Mouse (Mus musculus): ENCODE measurements around the gene Tnrc6b. TPM values are rescaled to one million over a fixed set of nuclear protein-coding genes. Genes with fewer than 3 reads are reported as not detected.

Gene Tnrc6b
- polyA plus RNA-seq, 1 experiment from 2014 or later, result 36.8 TPM

- H3K36me3 ChIP-seq, result peaks cover 7% of the 10 kb centered on the region; the same call in 1 of the 2 replicates
- 89% methylated on average over 4 of the region's 4 CpGs for WGBS
- no peak overlapping the region for H3K4me2 ChIP-seq
- no peaks in the 10 kb centered on the region for H3K9me3 ChIP-seq (replicated peaks)
- H3K27ac ChIP-seq (ENCODE audit: poor library complexity, severe bottlenecking), result no peak overlapping the region
- H3K9ac ChIP-seq, result no peak overlapping the region
- peaks cover 55% of the 10 kb centered on the region for H3K4me1 ChIP-seq (replicated peaks)
- no peak overlapping the region for H3K4me3 ChIP-seq
- no peak for ATAC-seq (ENCODE audit: insufficient number of reproducible peaks, low FRiP score)
- no peaks in the 10 kb centered on the region for H3K27me3 ChIP-seq (replicated peaks)
These were observed 101.7 kb downstream of the Tnrc6b start for GRCm38 (mm10) chr15:80812840-80813239.

GRCm38 (mm10) chr15:80814792-80815191 lies 103.7 kb downstream of the Tnrc6b start:
- Histone ChIP-seq H3K4me1 (replicated peaks) (peaks cover 46% of the 10 kb centered on the region), H3K4me3 (no peak overlapping the region), H3K9me3 (replicated peaks) (no peaks in the 10 kb centered on the region), H3K36me3 (peaks cover 7% of the 10 kb centered on the region; the same call in 1 of the 2 replicates), H3K27ac (ENCODE audit: poor library complexity, severe bottlenecking) (peak overlapping the region; percentile 58), H3K27me3 (replicated peaks) (no peaks in the 10 kb centered on the region), H3K4me2 (peak overlapping the region; percentile 33), H3K9ac (no peak overlapping the region; the same call in 1 of the 2 replicates)
- no peak for ATAC-seq (ENCODE audit: insufficient number of reproducible peaks, low FRiP score)
- 50% methylated on average over 7 of the region's 7 CpGs for WGBS

- WGBS, result 32% methylated on average over 1 of the region's 1 CpGs
- Histone ChIP-seq H3K9ac (no peak overlapping the region), H3K27me3 (replicated peaks) (no peaks in the 10 kb centered on the region), H3K4me2 (no peak overlapping the region), H3K27ac (ENCODE audit: poor library complexity, severe bottlenecking) (no peak overlapping the region), H3K9me3 (replicated peaks) (no peaks in the 10 kb centered on the region), H3K4me3 (no peak overlapping the region), H3K36me3 (0 out of 2 replicates have a peak, but pooled peaks cover 2% of the 10 kb centered on the region), H3K4me1 (replicated peaks) (peaks cover 20% of the 10 kb centered on the region)
- no peak for ATAC-seq (ENCODE audit: insufficient number of reproducible peaks, low FRiP score)
These were observed 111.2 kb downstream of the Tnrc6b start for GRCm38 (mm10) chr15:80822276-80822675.

DNA sequence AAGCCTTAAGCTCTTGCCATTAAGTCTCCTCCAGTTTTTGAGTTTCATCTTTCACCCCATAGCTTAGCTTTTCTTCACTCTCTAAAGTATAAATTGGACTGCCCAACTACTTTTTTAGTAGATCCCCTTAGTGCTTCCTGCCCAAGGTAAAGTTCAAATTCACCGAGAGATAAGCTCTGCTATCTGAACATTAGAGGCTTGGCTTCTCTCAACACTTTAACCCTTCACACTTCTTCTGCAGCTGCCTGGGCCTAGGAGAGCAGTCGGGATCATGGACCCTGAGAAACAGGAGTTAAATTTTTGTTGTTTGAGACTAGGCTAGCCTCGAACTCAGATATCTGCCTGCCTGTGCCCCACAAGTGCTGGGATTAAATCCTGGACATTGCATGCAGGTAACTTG lies 120.1 kb downstream of the Tnrc6b start:
- H3K27ac ChIP-seq (ENCODE audit: poor library complexity, severe bottlenecking), result no peak overlapping the region

GRCm38 (mm10) chr15:80832808-80833207 lies 121.7 kb downstream of the Tnrc6b start:
- peak overlapping the region; percentile 46 for H3K27ac ChIP-seq (ENCODE audit: poor library complexity, severe bottlenecking)
- no peak for ATAC-seq (ENCODE audit: insufficient number of reproducible peaks, low FRiP score)
- H3K9ac ChIP-seq, result no peak overlapping the region
- no peaks in the 10 kb centered on the region for H3K36me3 ChIP-seq
- H3K9me3 ChIP-seq (replicated peaks), result no peaks in the 10 kb centered on the region
- WGBS, result 14% methylated on average over 3 of the region's 3 CpGs
- no peaks in the 10 kb centered on the region for H3K27me3 ChIP-seq (replicated peaks)
- H3K4me1 ChIP-seq (replicated peaks), result peaks cover 69% of the 10 kb centered on the region
- H3K4me2 ChIP-seq, result no peak overlapping the region
- H3K4me3 ChIP-seq, result no peak overlapping the region

More for the DNA sequence above, 120.1 kb downstream of the Tnrc6b start:
- Histone ChIP-seq H3K9me3 (replicated peaks) (no peaks in the 10 kb centered on the region), H3K4me1 (replicated peaks) (peaks cover 57% of the 10 kb centered on the region), H3K4me3 (no peak overlapping the region), H3K36me3 (no peaks in the 10 kb centered on the region), H3K4me2 (no peak overlapping the region), H3K27me3 (replicated peaks) (no peaks in the 10 kb centered on the region), H3K9ac (no peak overlapping the region)
- 26% methylated on average over 3 of the region's 3 CpGs for WGBS
- no peak for ATAC-seq (ENCODE audit: insufficient number of reproducible peaks, low FRiP score)

DNA sequence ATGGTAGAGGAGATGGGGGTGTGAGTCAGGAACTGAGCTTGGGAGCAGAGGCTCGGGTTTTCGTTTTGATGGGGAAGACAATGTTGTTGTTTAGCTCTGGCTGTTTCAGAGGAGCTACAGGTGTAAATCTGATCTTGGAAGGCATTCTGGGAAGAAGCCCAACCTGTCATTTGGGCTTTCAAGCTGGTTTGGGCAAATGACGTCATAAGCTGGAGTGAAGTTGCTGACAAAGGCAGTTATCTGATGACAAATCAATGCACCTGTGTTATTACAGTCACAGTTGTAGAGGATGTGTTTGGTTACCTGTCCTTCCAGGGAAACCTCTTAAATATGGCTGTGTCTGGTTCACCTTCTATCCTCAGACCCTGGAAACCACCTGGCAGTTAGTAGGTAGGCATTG lies 125.1 kb downstream of the Tnrc6b start:
- H3K4me3 ChIP-seq, result no peak overlapping the region
- H3K27me3 ChIP-seq (replicated peaks), result no peaks in the 10 kb centered on the region
- no peak overlapping the region for H3K9ac ChIP-seq
- H3K4me1 ChIP-seq (replicated peaks), result peaks cover 75% of the 10 kb centered on the region
- WGBS, result 58% methylated on average over 3 of the region's 3 CpGs
- no peak for ATAC-seq (ENCODE audit: insufficient number of reproducible peaks, low FRiP score)
- H3K4me2 ChIP-seq, result no peak overlapping the region
- H3K9me3 ChIP-seq (replicated peaks), result no peaks in the 10 kb centered on the region
- no peak overlapping the region for H3K27ac ChIP-seq (ENCODE audit: poor library complexity, severe bottlenecking)
- no peaks in the 10 kb centered on the region for H3K36me3 ChIP-seq

GRCm38 (mm10) chr15:80838836-80839235 lies 127.7 kb downstream of the Tnrc6b start:
- peaks cover 76% of the 10 kb centered on the region for H3K4me1 ChIP-seq (replicated peaks)

DNA sequence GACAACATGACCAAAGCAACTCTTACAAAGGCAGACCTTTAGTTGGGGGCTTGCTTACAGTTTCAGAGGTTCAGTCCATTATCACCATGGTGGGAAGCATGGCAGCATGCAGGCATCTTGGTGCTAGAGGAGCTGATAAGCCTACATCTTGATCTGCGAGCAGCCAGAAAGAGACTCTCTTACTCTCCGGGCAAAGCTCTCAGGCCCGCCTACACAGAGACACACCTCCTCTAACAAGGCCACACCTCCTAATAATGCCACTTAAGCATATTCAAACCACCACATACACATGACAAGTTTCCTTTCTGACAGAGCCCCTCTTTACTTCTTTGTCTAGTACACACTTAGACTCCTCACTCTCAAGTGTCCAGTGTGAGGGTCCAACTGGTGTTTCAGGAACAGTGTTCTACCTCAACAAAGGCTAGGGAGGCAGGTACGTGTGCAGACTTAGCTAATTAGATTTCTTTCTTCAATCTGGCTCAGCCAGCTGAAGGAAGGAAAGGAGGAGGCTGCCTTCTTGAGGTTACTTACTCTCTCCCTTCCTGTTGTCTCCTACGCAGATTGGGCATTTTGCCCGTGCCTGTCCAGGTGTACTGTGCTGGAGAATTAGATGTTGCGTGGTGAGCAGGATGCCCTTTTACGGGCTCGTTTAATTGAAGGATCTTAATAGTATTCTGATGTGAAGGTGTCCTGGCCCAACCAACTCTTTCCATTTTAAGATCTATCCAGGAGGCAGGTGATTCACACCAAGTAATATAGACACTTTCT lies 128.7 kb downstream of the Tnrc6b start:
- WGBS, result 65% methylated on average over 9 of the region's 9 CpGs
- no peaks in the 10 kb centered on the region for H3K9me3 ChIP-seq (replicated peaks)
- H3K27me3 ChIP-seq (replicated peaks), result no peaks in the 10 kb centered on the region
- peaks cover 71% of the 10 kb centered on the region for H3K4me1 ChIP-seq (replicated peaks)
- no peak for ATAC-seq (ENCODE audit: insufficient number of reproducible peaks, low FRiP score)
- no peak overlapping the region for H3K4me3 ChIP-seq
- H3K36me3 ChIP-seq, result no peaks in the 10 kb centered on the region
- no peak overlapping the region for H3K27ac ChIP-seq (ENCODE audit: poor library complexity, severe bottlenecking)
- no peak overlapping the region for H3K4me2 ChIP-seq
- H3K9ac ChIP-seq, result no peak overlapping the region

More at GRCm38 (mm10) chr15:80838836-80839235, 127.7 kb downstream of the Tnrc6b start:
- Histone ChIP-seq H3K27me3 (replicated peaks) (no peaks in the 10 kb centered on the region), H3K27ac (ENCODE audit: poor library complexity, severe bottlenecking) (no peak overlapping the region), H3K4me2 (no peak overlapping the region), H3K36me3 (no peaks in the 10 kb centered on the region), H3K4me3 (no peak overlapping the region), H3K9me3 (replicated peaks) (no peaks in the 10 kb centered on the region), H3K9ac (no peak overlapping the region)
- 55% methylated on average over 4 of the region's 4 CpGs for WGBS
- no peak for ATAC-seq (ENCODE audit: insufficient number of reproducible peaks, low FRiP score)

DNA sequence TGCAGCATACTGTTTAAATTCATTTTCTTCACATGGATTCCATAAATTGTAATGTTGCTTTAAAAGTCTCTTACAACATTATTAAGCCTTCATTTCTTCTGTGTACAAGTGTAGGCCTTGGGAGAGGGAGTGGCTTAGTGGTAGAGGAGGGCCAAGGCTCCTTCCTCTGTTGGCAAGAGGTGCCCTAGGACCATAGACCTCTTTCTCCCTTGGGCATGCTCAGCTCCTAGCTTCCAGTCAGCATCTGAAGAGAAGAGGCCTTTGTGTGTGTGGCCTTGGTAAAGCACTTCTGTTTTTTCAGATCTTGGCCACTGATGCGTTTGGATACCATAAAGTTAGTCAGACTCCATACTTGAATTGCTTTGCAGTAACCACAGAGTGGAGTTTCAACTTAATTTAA lies 133.1 kb downstream of the Tnrc6b start:
- Histone ChIP-seq H3K4me2 (no peak overlapping the region), H3K4me3 (no peak overlapping the region), H3K9me3 (replicated peaks) (no peaks in the 10 kb centered on the region), H3K27me3 (replicated peaks) (no peaks in the 10 kb centered on the region), H3K9ac (no peak overlapping the region), H3K36me3 (no peaks in the 10 kb centered on the region), H3K4me1 (replicated peaks) (peaks cover 41% of the 10 kb centered on the region), H3K27ac (ENCODE audit: poor library complexity, severe bottlenecking) (no peak overlapping the region)
- 87% methylated on average over 1 of the region's 1 CpGs for WGBS
- no peak for ATAC-seq (ENCODE audit: insufficient number of reproducible peaks, low FRiP score)

GRCm38 (mm10) chr15:80844926-80845325 lies 133.8 kb downstream of the Tnrc6b start:
- H3K27ac ChIP-seq (ENCODE audit: poor library complexity, severe bottlenecking), result no peak overlapping the region
- no peaks in the 10 kb centered on the region for H3K27me3 ChIP-seq (replicated peaks)
- WGBS, result 89% methylated on average over 2 of the region's 2 CpGs
- H3K9me3 ChIP-seq (replicated peaks), result no peaks in the 10 kb centered on the region
- no peak for ATAC-seq (ENCODE audit: insufficient number of reproducible peaks, low FRiP score)
- H3K4me2 ChIP-seq, result no peak overlapping the region
- no peak overlapping the region for H3K9ac ChIP-seq
- H3K4me1 ChIP-seq (replicated peaks), result peaks cover 41% of the 10 kb centered on the region
- no peaks in the 10 kb centered on the region for H3K36me3 ChIP-seq
- no peak overlapping the region for H3K4me3 ChIP-seq

DNA sequence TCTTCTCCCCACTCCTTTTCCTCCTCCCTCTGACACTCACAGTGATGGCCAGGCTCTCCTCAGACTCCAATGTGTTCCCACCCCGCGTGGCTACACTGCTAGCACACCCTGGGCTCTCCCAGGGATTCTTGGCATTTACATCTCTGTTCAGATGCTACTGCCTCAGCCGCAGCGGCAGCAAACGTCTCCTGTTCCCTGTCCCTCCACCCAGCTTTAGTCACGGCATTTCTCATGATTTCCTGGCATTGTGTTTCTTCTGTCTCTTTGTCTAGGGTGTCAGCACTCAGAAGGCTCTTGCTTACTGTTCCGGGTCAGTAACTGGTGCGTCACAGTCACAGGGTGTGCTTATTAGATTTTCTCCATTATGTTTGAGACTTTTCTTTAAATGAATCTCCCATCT lies 138.9 kb downstream of the Tnrc6b start:
- Histone ChIP-seq H3K9ac (no peak overlapping the region), H3K36me3 (peaks cover 5% of the 10 kb centered on the region; the same call in 1 of the 2 replicates), H3K4me3 (no peak overlapping the region), H3K27ac (ENCODE audit: poor library complexity, severe bottlenecking) (peak overlapping the region; percentile 13; the same call in 1 of the 2 replicates), H3K27me3 (replicated peaks) (no peaks in the 10 kb centered on the region), H3K4me2 (0 out of 2 replicates have a peak overlapping the region, but pooled peaks have one; percentile 6), H3K9me3 (replicated peaks) (no peaks in the 10 kb centered on the region), H3K4me1 (replicated peaks) (peaks cover 40% of the 10 kb centered on the region)
- no peak for ATAC-seq (ENCODE audit: insufficient number of reproducible peaks, low FRiP score)
- WGBS, result 46% methylated on average over 8 of the region's 8 CpGs
